Mouse (Mus musculus) embryo, embryonic 10.5 days (tissue): Measurements from ENCODE around the gene Vmn1r149.
"Not testable (repeated sequence)": the region's sequence is repeated elsewhere in the genome, so short reads cannot be mapped to it uniquely, and the experiment has no call there.

Experiments used
- DNase-seq: peaks from one replicate; pipeline ENCODE4 v3.0.0-alpha.2; 2015; ENCODE audit warnings: low spot score

Vmn1r149 gene

GRCm38 (mm10) chr7:22438129-22438528, at the start of gene Vmn1r149:
Vmn1r149 (minus strand) TSS chr7:22438229.
- not testable (repeated sequence) for DNase-seq

GRCm38 (mm10) chr7:22463975-22464374, 25.9 kb upstream of the Vmn1r149 start, which contains the start of gene Gm10665:
Gm10665 (minus strand) TSS chr7:22464075.
- DNase-seq: not testable (repeated sequence)

DNA sequence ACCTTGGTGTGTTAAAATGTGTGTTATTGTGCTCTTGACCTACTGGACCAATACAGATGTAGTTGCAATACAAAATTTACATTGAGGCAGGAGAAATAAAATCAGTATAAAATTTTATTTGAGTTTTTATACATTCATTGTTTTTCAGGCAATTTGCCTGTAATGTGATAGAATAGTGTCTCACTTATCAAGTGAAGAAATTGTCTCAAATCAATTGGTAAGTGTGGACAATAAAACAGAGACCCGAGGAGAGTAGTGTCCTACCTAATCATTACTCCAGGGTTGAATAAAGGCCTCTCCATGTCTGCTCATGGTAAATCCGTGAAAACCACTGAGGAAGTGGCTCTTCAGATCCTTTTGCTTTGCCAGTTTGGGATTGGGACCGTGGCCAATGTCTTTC, 24.7 kb downstream of the Vmn1r149 start, which contains the start of gene Vmn1r148:
TSS of gene Vmn1r148 (plus strand) at position 301 of the 400 bp plus-strand sequence.
- DNase-seq: not testable (repeated sequence)
